7 mouse cellular contexts compared by ENCODE assay signal in genomic region chr13:21781021-21781555, GRCm38 (mm10). TPM values are rescaled to one million over a fixed set of nuclear protein-coding genes. Genes with fewer than 3 reads are reported as not detected.
DNase-seq lines count a peak whose midpoint lies in the region; ATAC-seq and TF ChIP-seq lines count a peak whose summit lies in the region.

No protein-coding gene starts in this region.

- WGBS in forebrain, embryonic 10.5 days: 50% methylated on average over 6 of the region's 6 CpGs
- 44% methylated on average over 6 of the region's 6 CpGs for WGBS in limb, embryonic 15.5 days
- 42% methylated on average over 6 of the region's 6 CpGs for WGBS in stomach, postnatal 0 days

- H3K36me3 ChIP-seq in forebrain, embryonic 10.5 days (replicated peaks): no peaks in the 10 kb centered on the region
- H3K36me3 ChIP-seq in limb, embryonic 15.5 days: no peaks in the 10 kb centered on the region
- H3K36me3 ChIP-seq in stomach, postnatal 0 days (ENCODE audit: control insufficient read depth, insufficient read depth, low read length): no peaks in the 10 kb centered on the region

- no peak for ATAC-seq in limb, embryonic 15.5 days (ENCODE audit: insufficient number of reproducible peaks, low FRiP score, low TSS enrichment, low read depth)
- no peak for ATAC-seq in stomach, postnatal 0 days (ENCODE audit: low FRiP score, low TSS enrichment)

- peak overlapping the region; percentile 77 for H3K4me3 ChIP-seq in forebrain, embryonic 10.5 days
- H3K4me3 ChIP-seq in limb, embryonic 15.5 days: peak overlapping the region; percentile 51
- H3K4me3 ChIP-seq in stomach, postnatal 0 days (ENCODE audit: low read depth, low read length): peak overlapping the region; percentile 51; the same call in 1 of the 2 replicates

- TF ChIP-seq CTCF in stomach, postnatal 0 days (IDR thresholded peaks at IDR 0.05; ENCODE audit: low read depth): no peak

- peak overlapping the region; percentile 90; the same call in 1 of the 2 replicates for H3K4me2 ChIP-seq in limb, embryonic 15.5 days
- peak overlapping the region; percentile 83 for H3K4me2 ChIP-seq in stomach, postnatal 0 days (replicated peaks; ENCODE audit: low read depth)

- H3K4me1 ChIP-seq in forebrain, embryonic 10.5 days: peaks cover 65% of the 10 kb centered on the region
- H3K4me1 ChIP-seq in limb, embryonic 15.5 days: peaks cover 36% of the 10 kb centered on the region
- H3K4me1 ChIP-seq in stomach, postnatal 0 days (replicated peaks; ENCODE audit: control insufficient read depth, insufficient read depth): no peaks in the 10 kb centered on the region

- DNase-seq in spleen, postnatal 10 days (ENCODE audit: low spot score in 2 of 2): peak; percentile 39 to 54
- DNase-seq in spleen, adult 18-20 months: no peak
- DNase-seq in forebrain, embryonic 10.5 days (ENCODE audit: extremely low spot score, low spot score): peak; percentile 19
- no peak for DNase-seq in stomach, postnatal 0 days (ENCODE audit: low spot score)
- DNase-seq in cerebellum, adult 9-11 months: no peak
- DNase-seq in ovary, postnatal 10 days (ENCODE audit: low spot score): no peak

- H3K27ac ChIP-seq in forebrain, embryonic 10.5 days: peak overlapping the region; percentile 99
- H3K27ac ChIP-seq in limb, embryonic 15.5 days: peak overlapping the region; percentile 95
- no peak overlapping the region; the same call in 1 of the 2 replicates for H3K27ac ChIP-seq in stomach, postnatal 0 days (replicated peaks)

- no peaks in the 10 kb centered on the region for H3K9me3 ChIP-seq in forebrain, embryonic 10.5 days
- H3K9me3 ChIP-seq in limb, embryonic 15.5 days: no peaks in the 10 kb centered on the region
- no peaks in the 10 kb centered on the region for H3K9me3 ChIP-seq in stomach, postnatal 0 days (ENCODE audit: control insufficient read depth, low read length)

- no peaks in the 10 kb centered on the region for H3K27me3 ChIP-seq in forebrain, embryonic 10.5 days (ENCODE audit: poor library complexity, severe bottlenecking)
- H3K27me3 ChIP-seq in limb, embryonic 15.5 days: no peaks in the 10 kb centered on the region
- H3K27me3 ChIP-seq in stomach, postnatal 0 days (ENCODE audit: control insufficient read depth, insufficient read depth, low read length): no peaks in the 10 kb centered on the region

- no peak overlapping the region for H3K9ac ChIP-seq in limb, embryonic 15.5 days
- H3K9ac ChIP-seq in stomach, postnatal 0 days (ENCODE audit: low read length): no peak overlapping the region

- no peak for TF ChIP-seq EP300 in stomach, postnatal 0 days (optimal IDR thresholded peaks at IDR 0.05)

RNA-seq across cellular contexts. Expression of gene Hist1h1b, which starts 0.7 kb away (rescaled TPM):
- polyA plus RNA-seq in forebrain, embryonic 10.5 days (2016; fragmentation: Nextera tagmentation; extraction: Ambion mirVana): 37.0 and 43.0 TPM in 2 replicates
- 21.1 and 23.5 TPM in 2 replicates for polyA plus RNA-seq in limb, embryonic 15.5 days (2015; fragmentation: Nextera tagmentation; extraction: Ambion mirVana)
- 4.3 and 10.5 TPM in 2 replicates for polyA plus RNA-seq in stomach, postnatal 0 days (2015; fragmentation: Nextera tagmentation; extraction: Ambion mirVana)

RNA-seq across cellular contexts. Expression of gene Hist1h3i, which starts 2.1 kb away (rescaled TPM):
- polyA plus RNA-seq in forebrain, embryonic 10.5 days (2016; fragmentation: Nextera tagmentation; extraction: Ambion mirVana): 120 and 124 TPM in 2 replicates
- polyA plus RNA-seq in limb, embryonic 15.5 days (2015; fragmentation: Nextera tagmentation; extraction: Ambion mirVana): 81.7 and 109 TPM in 2 replicates
- polyA plus RNA-seq in stomach, postnatal 0 days (2015; fragmentation: Nextera tagmentation; extraction: Ambion mirVana): 31.2 and 44.3 TPM in 2 replicates

RNA-seq across cellular contexts. Expression of gene Hist1h2an, which starts 5.9 kb away (rescaled TPM):
- polyA plus RNA-seq in forebrain, embryonic 10.5 days (2016; fragmentation: Nextera tagmentation; extraction: Ambion mirVana): 11.9 and 17.4 TPM in 2 replicates
- 3.5 and 4.6 TPM in 2 replicates for polyA plus RNA-seq in limb, embryonic 15.5 days (2015; fragmentation: Nextera tagmentation; extraction: Ambion mirVana)
- polyA plus RNA-seq in stomach, postnatal 0 days (2015; fragmentation: Nextera tagmentation; extraction: Ambion mirVana): 1.4 and 1.6 TPM in 2 replicates

RNA-seq across cellular contexts. Expression of gene Hist1h2bp, which starts 6.2 kb away (rescaled TPM):
- polyA plus RNA-seq in forebrain, embryonic 10.5 days (2016; fragmentation: Nextera tagmentation; extraction: Ambion mirVana): 4.3 and 4.8 TPM in 2 replicates
- 1.00 TPM in 1 of 2 replicates, not detected in the other for polyA plus RNA-seq in limb, embryonic 15.5 days (2015; fragmentation: Nextera tagmentation; extraction: Ambion mirVana)
- 0.54 and 2.0 TPM in 2 replicates for polyA plus RNA-seq in stomach, postnatal 0 days (2015; fragmentation: Nextera tagmentation; extraction: Ambion mirVana)

RNA-seq across cellular contexts. Expression of gene Hist1h2bn, which starts 27.2 kb away (rescaled TPM):
- 1.6 and 1.8 TPM in 2 replicates for polyA plus RNA-seq in forebrain, embryonic 10.5 days (2016; fragmentation: Nextera tagmentation; extraction: Ambion mirVana)
- polyA plus RNA-seq in limb, embryonic 15.5 days (2015; fragmentation: Nextera tagmentation; extraction: Ambion mirVana): 4.2 TPM in 1 of 2 replicates, not detected in the other
- polyA plus RNA-seq in stomach, postnatal 0 days (2015; fragmentation: Nextera tagmentation; extraction: Ambion mirVana): 0.73 and 2.2 TPM in 2 replicates

Comparison
In these comparisons a context has a peak if more than half of its experiments do, and no peak if none do; other contexts are left out.
1. DNase-seq: peak in spleen, postnatal 10 days (2 of 2) and forebrain, embryonic 10.5 days (single experiment); none in spleen, adult 18-20 months (0 of 2), stomach, postnatal 0 days (single experiment), cerebellum, adult 9-11 months (single experiment) and ovary, postnatal 10 days (single experiment).
2. Peak in every context shown above with its lines, with median percentiles within 50 percentile points of each other: H3K4me3 ChIP-seq.